Mouse (Mus musculus) lung, adult 18-20 months (tissue): ENCODE data around the gene Tvp23a.
A peak's percentile ranks its signal among the peaks of the same experiment; 100 is the strongest.

ENCODE experiments used
- DNase-seq, 2 experiments: peaks; one replicate each; pipeline ENCODE4 v3.0.0; 2022; ENCODE audit warnings: mixed read lengths in 2 of 2

The Tvp23a gene

DNA sequence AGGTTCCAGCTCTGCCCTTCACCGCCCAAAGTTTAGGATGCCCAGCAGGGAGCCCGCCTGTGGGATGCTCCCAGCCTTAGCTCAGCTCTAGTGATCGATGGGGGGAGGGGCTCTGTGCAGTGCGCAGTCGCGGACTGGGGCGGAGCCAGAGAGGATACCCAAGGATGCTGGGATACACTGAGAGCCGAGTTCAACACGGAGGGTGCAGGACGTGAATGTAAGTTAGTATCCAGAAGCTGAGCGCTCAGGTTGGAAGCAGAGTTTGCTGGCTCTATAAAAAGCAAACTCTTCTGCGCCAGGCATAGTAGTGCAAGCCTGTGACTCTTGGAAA lies at the start of gene Tvp23a:
TSS of gene Tvp23a (minus strand) at position 99 of the 331 bp plus-strand sequence.
- no peak for DNase-seq

DNA sequence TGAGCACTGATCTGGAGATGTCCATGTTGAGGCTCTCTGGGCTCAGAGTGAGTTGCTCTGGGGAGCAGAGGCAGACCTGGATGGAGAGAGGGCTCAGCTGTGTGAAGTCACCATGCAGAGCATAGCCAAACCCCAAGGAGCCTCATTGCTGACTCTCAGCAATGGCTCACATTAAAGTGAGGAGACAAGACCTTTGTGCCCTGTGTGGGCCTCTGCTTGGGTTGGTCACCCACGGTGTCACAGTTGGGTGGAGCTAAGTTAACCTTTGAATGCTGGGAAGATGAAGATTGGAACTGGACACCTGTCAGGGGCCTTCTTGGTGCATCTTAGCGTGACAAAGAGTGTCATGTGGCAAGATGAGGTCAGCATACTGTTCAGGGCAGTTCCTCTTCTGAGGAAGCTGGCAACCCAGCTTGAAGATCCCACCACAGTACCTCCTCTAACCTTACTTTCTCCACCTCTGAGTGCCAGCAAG lies 48.7 kb upstream of the Tvp23a start:
- DNase-seq: no peak

DNA sequence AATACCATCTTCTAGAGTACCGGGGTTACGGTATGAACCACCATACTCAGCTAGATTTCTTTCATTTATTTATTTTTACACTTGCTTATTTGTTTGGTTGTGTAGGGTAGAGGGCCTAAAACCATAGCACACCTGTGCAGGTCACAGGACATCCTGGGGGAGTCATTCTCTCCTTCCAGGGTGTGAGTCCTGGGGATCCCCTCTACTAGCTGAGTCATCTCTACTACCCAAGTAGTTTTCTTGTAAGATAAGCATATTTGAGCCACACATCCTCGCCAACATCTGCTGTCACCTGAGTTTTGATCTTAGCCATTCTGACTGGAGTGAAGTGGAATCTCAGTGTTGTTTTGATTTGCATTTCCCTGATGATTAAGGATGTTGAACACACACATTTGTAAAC lies 45.4 kb upstream of the Tvp23a start:
- DNase-seq: no peak

DNA sequence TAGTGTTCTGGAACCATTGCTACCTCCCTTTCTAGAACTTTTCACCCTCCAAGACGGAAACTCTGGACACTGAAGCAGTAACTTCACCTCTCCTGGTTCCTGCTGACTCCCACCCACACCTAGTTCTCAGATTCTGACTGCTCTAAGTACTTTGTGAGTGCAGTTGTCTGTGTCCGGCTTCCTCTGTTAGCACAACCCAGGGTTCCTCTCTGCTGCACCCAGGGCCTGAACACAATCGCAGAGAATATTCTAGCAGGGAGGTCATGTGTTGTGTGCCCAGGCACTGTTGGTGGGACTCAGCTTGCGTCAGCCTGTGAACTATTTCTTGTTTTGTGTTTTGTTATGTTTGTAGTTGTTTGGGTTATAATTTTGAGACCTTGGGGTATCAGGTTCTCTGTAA lies 44.6 kb upstream of the Tvp23a start:
- no peak for DNase-seq

DNA sequence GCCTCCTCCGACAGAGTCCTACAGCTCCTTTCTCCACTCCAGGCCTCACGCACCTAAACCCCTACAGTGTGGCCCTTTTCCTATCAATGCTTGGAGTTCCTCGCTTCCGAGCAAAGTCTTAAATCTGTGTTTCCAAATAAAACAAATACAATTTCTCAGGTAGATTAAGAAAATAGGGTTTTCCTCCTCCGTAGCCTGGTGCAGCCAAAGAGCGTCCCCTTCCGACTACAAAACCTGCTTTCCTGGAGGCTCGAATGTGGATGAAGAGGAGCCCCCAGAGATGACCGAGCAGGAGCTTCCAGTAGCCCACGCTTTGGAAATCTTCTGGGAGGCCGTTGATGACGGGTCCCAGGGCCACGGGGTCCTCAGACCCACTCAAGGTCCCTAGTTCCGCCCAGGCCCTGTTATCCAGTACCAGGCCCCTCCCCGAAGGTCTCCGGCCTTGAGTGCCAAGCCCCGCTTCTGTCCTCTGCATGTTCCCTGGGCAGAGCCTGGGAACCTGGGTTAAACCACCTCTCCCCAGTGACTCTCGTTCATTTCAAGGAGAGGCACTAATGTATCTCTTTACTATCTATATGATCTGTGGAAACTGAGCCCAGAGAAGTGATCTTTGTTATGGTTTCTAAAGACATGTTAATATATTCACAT lies 43.5 kb upstream of the Tvp23a start:
- DNase-seq: no peak

DNA sequence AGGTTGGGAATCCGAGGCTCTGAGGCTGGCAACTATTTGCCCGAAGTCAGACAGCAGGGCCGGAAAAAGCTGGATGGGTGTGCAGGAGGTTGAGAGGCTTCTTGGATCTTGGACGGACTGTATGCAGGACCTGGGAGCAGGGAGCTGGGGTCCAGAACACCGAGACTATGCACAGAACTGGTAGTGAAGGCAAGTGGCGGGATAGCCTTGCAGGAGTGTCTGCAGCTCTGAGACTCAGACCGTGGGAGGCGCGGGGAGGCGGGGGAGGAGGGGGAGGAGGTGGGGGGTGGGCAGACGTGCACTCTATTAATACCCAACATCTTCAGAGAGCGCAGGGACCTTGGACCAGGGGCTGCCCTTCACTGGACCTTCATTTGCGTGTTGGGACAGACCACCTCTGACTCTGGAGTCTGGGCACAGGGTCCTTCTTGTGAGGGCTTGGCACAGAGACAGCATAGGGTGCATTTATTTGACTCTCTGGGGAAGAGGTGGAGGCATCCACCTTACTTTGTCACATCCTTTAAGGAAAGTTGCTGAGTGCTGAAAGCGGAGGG lies 42.8 kb upstream of the Tvp23a start:
- no peak for DNase-seq

DNA sequence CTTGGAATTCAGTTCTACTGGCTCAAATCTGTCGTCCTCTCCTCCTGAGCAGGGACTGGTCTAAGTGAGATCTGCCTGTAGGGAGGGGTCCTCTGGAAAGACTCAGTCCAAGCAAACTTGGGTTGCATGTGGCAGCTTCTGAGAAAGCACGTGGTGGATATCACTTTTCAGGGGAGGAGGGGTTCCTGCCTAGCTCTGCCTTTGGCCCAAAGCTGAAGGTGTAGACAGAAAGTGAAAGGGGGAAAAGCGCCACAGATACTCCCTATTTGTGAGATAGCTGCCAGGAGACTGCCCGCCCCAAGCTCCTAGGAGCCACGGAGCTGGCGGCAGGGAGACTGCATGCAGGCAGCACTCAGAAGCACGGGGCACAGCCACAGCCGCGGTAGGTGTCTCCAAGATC lies 42.3 kb upstream of the Tvp23a start:
- peak; percentile 29 to 35 for DNase-seq

DNA sequence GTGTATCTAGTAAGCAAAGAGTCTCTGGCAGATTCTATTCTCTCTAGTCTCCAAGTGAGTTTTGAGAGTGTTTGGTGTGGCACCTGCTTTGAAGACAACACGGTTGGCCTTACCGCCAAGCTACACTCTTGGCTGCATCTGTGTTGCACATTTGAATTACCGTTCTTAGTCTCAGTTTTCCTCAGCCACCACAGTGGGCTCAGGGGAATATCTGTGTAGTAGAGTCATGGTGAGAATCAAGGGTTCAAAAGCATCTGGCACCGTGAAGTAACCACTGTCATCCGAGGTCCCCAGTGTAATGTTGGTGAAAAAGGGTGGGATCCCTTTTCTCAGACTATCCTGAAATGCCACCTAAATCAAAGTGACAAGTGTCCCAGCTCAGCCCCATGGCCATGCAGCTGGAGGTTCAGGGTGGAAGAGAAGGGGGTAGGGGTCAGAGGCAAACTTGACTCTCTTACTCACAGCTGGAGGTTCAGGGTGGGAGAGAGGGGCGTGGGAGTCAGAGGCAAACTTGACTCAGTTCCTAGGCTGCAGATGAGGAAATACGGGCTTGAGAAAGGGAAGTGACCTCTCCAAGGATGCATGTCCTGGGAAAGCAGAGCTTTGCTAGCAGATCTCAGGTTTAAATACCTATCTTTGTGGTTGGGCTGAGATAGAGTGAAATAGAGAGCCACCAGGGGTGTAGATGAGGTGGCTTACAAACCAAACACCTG lies 41.8 kb upstream of the Tvp23a start:
- no peak for DNase-seq

DNA sequence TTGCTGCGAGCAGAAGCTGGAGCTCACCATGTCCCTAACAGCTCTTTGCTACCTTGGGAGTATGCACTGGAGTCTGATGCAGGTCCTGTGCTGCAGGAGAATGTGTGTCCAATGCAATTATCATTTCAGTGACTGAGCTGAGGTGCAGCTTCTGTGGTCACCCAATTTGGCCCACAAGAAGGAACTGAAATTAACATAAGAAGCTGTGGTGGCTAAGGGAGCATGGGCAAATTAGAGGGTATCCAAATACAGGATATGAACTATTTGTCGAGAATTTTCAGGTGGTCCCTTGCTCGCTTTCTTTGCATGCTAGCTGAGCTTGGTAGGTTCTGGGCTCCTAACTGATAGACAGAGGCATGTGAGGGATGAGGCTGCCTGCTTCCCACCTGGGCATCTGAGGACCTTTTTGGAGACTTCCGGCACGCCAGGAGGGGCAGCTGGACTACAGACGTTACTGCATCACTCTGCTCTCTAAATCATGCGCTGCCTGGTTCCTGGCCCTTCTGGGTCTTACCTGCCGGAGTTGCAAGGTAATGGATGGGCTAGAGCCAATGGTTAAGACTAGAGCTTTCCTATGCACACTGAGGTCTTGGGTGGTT lies 40.8 kb upstream of the Tvp23a start:
- DNase-seq: no peak

DNA sequence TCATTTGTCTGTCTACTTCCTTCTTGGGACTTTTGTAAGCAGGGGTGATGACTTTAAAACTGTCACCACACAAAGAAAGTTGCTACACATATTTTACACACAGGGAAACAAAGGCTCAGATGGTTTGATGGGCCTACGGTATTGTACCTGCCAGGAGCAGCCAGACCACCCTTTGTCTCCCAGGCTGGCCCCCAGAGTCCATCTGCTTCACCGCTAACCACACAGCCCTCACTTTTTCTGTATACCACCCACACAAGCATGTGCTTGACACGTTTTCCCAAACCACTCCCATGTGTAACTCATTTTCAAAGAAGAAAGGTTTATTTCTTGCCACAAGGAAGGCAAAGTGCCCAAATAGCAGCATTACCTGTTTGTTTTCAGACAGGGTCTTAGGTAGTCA lies 39.8 kb upstream of the Tvp23a start:
- DNase-seq: no peak

DNA sequence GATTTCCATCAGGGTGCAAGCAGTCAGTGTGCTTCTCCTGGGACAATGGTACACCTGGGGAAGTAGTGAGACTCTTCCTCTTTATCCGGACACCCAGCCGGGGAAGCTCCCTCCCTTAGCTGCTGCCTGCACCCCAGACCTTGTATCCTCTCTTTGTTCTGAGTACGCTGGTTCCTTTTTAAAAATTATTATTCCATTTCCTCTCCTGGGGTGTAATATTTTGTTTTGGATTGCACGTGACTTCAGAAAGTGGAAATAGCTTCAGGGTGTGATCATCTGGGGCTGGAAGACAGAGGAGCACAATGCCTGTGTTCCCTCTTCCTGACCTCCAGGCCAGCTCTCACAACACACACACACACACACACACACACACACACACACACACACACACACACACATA lies 35.2 kb upstream of the Tvp23a start:
- no peak for DNase-seq

DNA sequence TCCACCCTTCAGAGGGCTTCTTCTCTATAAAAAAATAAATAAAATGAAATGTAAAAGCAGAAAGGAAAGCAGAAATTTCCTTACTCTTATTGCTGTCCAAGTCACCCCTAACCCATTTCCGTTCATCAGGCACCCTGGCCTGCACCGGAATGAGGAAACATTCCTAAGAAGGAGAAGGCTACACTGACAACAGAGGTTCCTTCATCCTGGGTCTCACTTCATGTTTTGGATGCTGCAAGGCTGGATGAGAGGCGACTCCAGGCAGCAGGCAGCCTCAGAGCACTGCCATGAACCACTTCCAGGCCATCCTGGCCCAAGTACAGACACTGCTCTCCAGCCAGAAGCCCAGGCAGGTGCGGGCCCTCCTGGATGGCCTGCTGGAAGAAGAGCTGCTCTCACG lies 32.7 kb upstream of the Tvp23a start, which contains the start of gene Ciita:
TSS of gene Ciita (plus strand) at position 203 of the 400 bp plus-strand sequence.
- no peak for DNase-seq

DNA sequence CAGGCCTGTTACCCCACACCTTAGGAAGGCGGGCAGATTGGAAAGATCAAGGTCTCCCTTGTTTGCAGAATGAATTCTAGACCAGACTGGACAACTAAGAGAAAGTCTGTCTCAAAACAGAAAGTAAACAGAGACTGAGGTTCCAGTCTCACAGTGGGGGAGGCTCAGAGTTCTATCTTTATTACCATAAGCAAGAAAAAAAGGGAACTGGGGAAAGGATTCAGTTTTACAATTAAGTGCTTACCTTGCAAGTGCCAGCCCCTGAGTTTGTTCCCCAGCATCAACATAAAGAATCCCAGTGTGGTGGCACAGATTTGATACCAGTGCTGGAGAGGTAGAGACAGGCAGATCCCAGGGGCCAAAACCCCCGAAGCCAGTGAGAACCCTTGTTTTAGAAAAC lies 28.8 kb upstream of the Tvp23a start:
- DNase-seq: no peak

DNA sequence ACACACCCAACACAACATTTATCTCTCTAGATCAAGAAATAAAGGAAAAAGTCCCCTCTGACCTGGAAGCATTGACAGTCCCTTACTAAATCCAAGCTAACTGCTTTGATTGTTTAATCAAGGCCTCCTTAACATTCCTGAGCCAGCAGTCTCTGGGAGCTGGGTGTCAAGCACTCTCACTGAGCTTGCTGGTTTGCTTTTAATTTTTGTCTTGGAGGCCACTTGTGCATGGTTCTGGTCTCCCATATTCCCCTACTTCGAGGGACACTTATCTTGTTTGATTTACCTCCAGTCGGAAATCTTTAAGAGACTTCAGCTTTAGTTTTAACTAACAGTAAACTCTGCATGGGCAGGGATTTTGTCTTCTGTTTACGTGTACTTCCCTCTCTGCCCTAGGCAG lies 27.8 kb upstream of the Tvp23a start:
- peak; percentile 68 to 77 for DNase-seq

DNA sequence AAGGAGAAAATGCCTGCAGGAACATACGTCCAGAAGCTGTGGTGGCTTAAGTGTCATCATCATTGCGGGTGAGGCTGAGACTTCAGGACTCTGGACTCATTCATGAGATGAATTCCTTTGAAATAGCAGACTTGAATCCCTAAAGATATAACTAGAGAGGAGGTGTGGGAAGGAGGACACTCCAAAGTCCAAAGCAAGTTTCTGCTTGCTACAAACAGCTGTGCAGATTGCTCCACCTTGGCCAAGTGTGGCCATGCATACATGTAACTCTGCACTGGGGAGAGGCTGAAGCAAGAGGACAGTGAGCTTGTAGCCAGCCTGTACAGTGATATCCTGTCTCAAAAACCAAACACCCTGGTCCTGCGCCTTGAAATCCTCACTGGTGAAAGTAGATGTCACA lies 24.8 kb upstream of the Tvp23a start:
- DNase-seq: no peak

DNA sequence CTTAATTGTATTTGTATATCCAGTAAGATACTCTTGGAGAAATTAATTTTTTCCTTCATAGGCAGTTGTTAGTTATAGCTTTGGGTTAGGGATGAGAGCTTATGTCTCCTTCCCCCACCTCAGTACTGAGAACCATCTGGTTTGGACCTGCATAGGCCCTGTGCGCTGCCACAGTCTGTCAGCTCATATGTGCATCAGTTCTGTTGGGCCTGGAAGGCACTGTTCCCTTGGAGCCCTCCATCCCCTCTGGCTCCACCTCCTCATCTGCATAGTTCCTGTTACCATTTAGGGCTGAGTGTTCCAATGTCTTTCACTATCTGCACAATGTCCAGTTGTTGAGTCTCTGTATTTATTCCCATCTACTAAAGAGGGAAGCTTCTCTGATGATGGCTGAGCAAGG lies 21.0 kb upstream of the Tvp23a start:
- DNase-seq: no peak

DNA sequence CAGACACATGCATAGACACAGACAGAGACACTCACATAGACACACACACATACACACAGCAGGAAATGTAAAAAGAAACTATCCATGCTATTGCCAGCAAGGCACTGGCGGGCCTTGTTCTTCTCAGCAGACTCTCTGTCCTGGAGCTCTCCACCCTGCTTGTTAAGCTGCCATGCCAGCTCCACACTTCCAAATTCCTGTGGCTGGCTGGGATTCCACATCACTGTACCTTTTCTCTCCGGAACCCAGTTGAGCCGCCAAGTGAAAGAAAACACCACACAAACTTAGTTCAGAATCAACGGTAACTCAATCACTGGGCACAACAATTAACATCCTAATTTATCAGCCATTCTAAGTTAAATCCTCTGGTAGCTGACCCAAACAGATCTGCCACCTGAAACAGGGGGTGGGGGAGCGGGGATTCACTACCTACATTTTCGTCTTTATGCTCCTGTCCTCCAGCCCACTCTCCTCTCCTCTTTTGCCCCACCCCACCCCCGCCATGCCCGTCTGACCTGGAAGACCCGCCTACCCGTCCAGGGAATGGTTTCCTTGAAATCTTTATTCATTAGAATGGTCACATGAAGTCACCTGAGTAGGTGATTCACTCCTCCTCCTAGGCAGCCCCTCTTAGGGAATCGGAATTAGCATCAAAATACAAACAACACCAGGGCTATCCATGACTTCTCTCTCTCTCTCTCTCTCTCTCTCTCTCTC lies 20.4 kb upstream of the Tvp23a start:
- DNase-seq: peak in 1 of 2 experiments; percentile 21

DNA sequence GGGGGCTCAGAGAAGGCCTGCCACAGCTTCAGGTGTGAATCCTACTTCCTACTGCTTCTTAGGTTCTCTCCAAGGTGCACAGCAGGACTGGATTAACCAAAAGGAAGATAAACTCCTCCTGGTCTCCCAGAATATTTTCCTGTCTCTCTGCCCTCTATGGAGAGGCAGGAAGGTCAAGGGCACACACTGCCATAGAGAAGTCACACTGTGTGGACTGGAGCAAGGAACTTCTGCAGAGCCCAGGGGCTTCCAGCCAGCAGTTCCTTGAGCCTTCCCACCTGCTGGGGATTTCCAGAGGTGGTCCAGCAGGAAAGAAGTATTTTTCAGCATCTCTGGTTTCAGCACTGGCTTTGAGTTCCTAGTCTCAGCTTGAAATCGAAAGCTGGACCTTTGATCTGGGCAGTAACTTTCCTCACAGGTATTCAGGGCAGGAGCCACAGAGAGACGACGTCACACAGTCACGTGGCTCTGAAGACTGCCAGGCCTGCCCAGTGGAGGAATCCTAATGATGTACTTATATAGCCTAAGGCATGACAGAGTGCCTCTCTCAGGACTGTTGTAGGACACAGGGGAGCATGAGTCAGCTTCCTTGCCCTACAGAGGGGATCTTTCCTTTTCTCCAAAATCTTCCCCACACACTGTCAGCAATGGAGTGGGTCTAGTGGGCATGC lies 18.0 kb upstream of the Tvp23a start:
- DNase-seq: peak; percentile 59 to 64

DNA sequence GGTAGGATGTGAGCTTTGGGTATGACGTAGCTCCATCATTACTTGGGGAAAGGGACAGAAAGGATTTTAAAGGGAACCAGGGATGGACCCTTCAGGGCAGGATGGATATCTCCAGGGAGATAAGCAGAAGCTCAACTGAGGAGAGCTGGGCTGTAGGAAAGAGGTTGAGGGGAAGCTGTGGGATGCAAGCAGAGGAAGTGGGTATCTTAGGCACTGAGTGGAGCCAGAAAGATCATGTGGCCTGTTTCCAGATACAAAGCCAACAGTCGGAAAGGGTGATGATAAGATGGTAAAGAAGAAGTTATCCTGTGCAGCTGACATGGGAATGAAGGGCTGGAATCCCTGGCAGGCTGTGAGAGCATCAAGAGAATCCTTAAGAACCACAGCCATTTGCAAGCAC lies 14.0 kb upstream of the Tvp23a start:
- DNase-seq: no peak

DNA sequence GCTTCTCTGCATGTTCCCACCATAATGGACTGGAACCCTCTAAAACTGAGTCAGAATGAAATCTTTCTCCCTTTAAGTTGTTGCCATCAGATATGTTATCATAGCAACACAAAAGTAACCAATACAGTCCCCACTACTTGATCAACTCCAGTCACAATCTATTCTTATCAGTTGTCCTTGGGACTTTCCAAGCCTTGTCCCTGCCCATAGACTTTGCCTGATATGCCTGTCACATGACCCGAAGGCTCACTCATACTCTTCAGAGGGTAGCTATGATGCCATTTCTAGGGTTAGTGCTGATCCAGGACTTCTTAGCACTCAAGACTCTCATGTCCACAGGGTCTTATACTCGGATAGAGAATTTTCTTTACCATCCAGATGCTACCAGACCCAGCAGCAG lies 13.0 kb upstream of the Tvp23a start:
- DNase-seq: no peak

DNA sequence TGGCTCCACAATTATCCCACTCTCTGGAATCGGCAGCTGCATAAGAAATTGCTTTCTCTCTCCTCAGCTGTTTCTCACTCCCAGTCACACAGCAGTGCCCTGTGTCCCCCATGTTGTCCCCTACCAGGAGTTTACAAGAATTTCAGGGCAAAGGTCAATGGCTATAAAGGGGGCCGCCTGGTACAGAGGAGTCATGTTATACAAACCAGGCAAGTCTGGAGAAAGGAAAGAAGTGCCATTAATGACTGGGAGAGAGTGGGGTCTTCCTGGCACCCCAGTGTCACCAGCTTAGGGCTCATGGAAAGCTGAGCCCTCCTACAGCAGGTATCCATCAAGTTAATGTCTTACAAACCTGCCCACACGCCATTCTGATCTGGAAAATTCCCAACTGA lies 7.4 kb upstream of the Tvp23a start:
- DNase-seq: no peak

DNA sequence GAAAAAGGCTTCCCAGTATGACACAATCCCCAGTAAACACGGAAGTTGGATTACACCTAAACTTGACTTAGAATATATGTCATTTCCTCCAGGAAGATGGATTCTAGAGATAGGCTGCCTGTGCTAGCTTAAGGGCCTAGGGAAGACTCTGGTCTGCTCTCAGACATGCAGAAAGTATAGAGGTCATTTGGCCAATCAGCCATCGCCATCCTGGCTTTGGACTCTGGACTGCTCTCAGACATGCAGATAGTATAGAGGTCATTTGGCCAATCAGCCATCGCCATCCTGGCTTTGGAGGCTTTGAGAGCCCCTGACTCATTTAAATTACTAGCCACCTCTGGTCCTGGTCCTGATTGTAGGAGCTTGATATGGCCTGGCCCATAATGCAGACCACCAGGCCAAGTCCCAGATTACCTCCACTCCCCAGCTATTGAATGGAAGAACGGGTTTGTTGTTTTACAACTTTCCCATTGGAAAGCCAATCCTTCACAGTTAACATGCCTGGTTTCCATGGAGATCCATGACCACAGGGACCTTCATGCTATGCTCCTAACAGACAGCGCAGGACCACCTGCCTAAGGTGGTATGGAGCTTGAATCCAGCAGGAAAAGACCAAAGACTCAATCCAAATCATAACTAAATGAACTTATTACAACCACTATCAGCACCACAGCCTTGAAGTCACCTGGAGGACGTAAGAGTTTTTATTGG lies 6.9 kb upstream of the Tvp23a start:
- no peak for DNase-seq
